Mouse (Mus musculus): ENCODE results near the gene Trim24. TPM values are rescaled to one million over a fixed set of nuclear protein-coding genes. Genes with fewer than 3 reads are reported as not detected.
A peak's percentile ranks its signal among the peaks of the same experiment; 100 is the strongest.
"Not testable (repeated sequence)": the region's sequence is repeated elsewhere in the genome, so short reads cannot be mapped to it uniquely, and the experiment has no call there.

Gene Trim24
- polyA plus RNA-seq (2015; fragmentation: Nextera tagmentation; extraction: Ambion mirVana) = 5.6 and 5.8 TPM in 2 replicates

DNA sequence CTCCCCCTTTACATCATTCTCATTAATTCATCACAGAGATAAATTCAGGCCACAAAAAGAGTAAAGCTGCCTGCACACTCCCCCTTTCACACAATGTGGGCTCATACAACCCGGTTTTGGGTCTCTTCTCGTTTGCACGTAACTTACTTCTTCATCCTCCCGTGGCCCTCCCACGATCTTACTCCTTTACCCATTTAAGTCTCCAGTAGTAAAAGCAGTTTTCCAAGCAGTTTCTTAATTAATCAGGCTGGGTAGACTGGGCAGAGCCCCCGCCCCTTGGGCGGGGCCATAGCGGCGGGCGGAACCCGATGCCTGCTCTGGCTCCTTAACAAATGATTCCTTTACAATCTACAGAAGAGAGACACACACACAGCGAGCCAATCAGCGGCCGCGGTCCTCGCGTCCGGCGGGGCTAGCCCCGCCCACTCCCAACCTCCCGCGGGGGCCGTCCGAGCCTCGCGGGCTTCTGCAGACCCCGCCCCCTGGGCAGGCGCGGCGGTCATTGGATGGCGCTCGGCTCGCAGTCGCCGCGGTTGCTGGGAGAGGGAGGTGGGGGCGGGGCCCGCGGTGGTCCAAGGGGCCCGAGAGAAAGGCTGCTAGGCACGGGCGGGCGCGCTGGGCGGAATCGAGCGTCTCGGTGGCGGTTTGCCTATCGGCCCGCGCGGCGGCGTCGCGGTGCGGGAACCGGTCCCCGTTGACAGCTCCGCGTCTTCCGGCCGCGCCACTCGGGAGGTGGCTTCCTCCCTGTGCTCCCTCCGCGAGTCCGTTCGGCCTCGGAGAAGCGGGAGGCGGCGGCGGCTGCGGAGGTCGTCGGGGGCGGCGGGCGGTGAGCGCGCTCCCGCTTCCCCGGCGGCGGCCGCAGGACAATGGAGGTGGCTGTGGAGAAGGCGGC lies at the start of gene Trim24:
Gene Trim24 (plus strand): TSS at position 567 of the 892 bp plus-strand sequence.
- Histone ChIP-seq H3K27me3 (replicated peaks; ENCODE audit: insufficient read depth, low read length) (no peaks in the 10 kb centered on the region), H3K36me3 (ENCODE audit: insufficient read depth, low read length) (no peaks in the 10 kb centered on the region), H3K4me2 (replicated peaks; ENCODE audit: low read depth, low read length) (peak within 1 kb of the TSS; percentile 82), H3K4me1 (ENCODE audit: insufficient read depth, low read depth, low read length) (no peaks in the 10 kb centered on the region), H3K27ac (ENCODE audit: low read length) (peak within 1 kb of the TSS; percentile 98), H3K9me3 (ENCODE audit: low read length) (peaks cover 9% of the 10 kb centered on the region; the same call in 1 of the 2 replicates), H3K9ac (replicated peaks; ENCODE audit: low read depth) (peak within 1 kb of the TSS; percentile 89), H3K4me3 (ENCODE audit: low read depth, low read length) (peak within 1 kb of the TSS; percentile 96)
- peak; percentile 99 for DNase-seq (ENCODE audit: low spot score)
- peak; percentile 98 for ATAC-seq
- 2% methylated on average over 67 of the region's 89 CpGs for WGBS
- peak; percentile 37 for TF ChIP-seq CTCF (IDR thresholded peaks at IDR 0.05)
- TF ChIP-seq EP300 (IDR thresholded peaks at IDR 0.05) = no peak

DNA sequence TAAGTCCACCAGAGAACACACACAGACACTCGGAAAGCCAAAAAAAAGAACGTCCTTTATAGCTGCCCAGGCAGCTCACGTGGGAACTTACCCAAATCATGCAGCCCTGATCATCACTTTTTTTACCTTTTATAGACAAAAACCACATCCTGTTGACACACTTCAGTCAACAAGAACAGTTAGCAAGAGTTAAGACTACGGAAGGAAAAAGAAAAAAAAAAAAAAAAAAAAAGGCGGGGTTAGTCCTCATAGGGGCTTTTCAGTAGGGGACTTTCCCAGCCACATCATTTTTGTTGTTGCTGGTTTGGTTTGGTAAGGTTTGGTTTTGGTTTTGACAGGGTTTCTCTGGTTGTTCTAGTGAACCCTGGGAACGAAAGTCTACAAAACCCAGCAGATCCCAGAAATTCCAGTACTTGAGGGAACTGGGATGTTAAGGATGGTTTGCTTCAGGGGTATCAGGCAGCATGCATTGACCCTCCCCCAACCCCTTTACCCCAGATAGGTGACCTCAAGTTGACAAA lies 49.0 kb upstream of the Trim24 start:
- H3K9me3 ChIP-seq (ENCODE audit: low read length) = no peaks in the 10 kb centered on the region
- H3K4me3 ChIP-seq (ENCODE audit: low read depth, low read length) = no peak overlapping the region
- ATAC-seq (no peak), DNase-seq (ENCODE audit: low spot score) (no peak)
- H3K27me3 ChIP-seq (replicated peaks; ENCODE audit: insufficient read depth, low read length) = no peaks in the 10 kb centered on the region
- no peak overlapping the region for H3K9ac ChIP-seq (replicated peaks; ENCODE audit: low read depth)
- TF ChIP-seq CTCF (IDR thresholded peaks at IDR 0.05) (no peak), EP300 (IDR thresholded peaks at IDR 0.05) (no peak)
- no peaks in the 10 kb centered on the region for H3K4me1 ChIP-seq (ENCODE audit: insufficient read depth, low read depth, low read length)
- no peaks in the 10 kb centered on the region for H3K36me3 ChIP-seq (ENCODE audit: insufficient read depth, low read length)
- H3K4me2 ChIP-seq (replicated peaks; ENCODE audit: low read depth, low read length) = no peak overlapping the region
- no peak overlapping the region for H3K27ac ChIP-seq (ENCODE audit: low read length)
- 80% methylated on average over 6 of the region's 6 CpGs for WGBS

DNA sequence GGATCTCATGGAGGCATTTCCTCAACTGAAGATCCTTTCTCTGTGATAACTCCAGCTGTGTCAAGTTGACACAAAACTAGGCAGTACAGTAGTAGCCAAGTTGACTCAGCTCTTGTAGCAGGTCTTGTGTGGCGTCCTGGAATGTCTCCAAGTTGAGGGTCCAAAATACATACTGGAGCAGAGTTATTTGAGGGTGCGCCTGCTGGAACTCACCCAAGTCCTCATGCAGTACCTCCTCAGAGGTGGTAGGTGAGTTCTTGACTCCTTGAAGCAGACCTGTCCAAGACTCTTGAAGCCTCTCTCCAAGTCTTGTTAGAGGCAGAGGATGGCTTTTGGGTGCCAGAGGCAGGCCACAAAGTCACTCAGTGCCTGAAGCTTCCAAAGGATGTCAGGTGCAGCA lies 48.2 kb upstream of the Trim24 start:
- WGBS = 61% methylated on average over 2 of the region's 2 CpGs
- ATAC-seq (peak; percentile 94), DNase-seq (ENCODE audit: low spot score) (peak; percentile 86)
- Histone ChIP-seq H3K4me1 (ENCODE audit: insufficient read depth, low read depth, low read length) (no peaks in the 10 kb centered on the region), H3K36me3 (ENCODE audit: insufficient read depth, low read length) (no peaks in the 10 kb centered on the region), H3K4me2 (replicated peaks; ENCODE audit: low read depth, low read length) (no peak overlapping the region), H3K27me3 (replicated peaks; ENCODE audit: insufficient read depth, low read length) (no peaks in the 10 kb centered on the region), H3K9ac (replicated peaks; ENCODE audit: low read depth) (no peak overlapping the region), H3K27ac (ENCODE audit: low read length) (no peak overlapping the region), H3K4me3 (ENCODE audit: low read depth, low read length) (no peak overlapping the region), H3K9me3 (ENCODE audit: low read length) (no peaks in the 10 kb centered on the region)
- TF ChIP-seq CTCF (IDR thresholded peaks at IDR 0.05) (no peak), EP300 (IDR thresholded peaks at IDR 0.05) (peak; percentile 59; the same call in 1 of the 2 replicates)

- H3K36me3 ChIP-seq (ENCODE audit: insufficient read depth, low read length) = no peaks in the 10 kb centered on the region
- TF ChIP-seq EP300 (IDR thresholded peaks at IDR 0.05) (no peak), CTCF (IDR thresholded peaks at IDR 0.05) (no peak)
- no peak overlapping the region for H3K4me3 ChIP-seq (ENCODE audit: low read depth, low read length)
- H3K9ac ChIP-seq (replicated peaks; ENCODE audit: low read depth) = no peak overlapping the region
- ATAC-seq = no peak
- no peaks in the 10 kb centered on the region for H3K9me3 ChIP-seq (ENCODE audit: low read length)
- H3K4me1 ChIP-seq (ENCODE audit: insufficient read depth, low read depth, low read length) = no peaks in the 10 kb centered on the region
- WGBS = 77% methylated on average over 4 of the region's 4 CpGs
- no peaks in the 10 kb centered on the region for H3K27me3 ChIP-seq (replicated peaks; ENCODE audit: insufficient read depth, low read length)
- no peak for DNase-seq (ENCODE audit: low spot score)
- H3K4me2 ChIP-seq (replicated peaks; ENCODE audit: low read depth, low read length) = no peak overlapping the region
- H3K27ac ChIP-seq (ENCODE audit: low read length) = no peak overlapping the region
Observed at GRCm38 (mm10) chr6:37823731-37824130, 46.9 kb upstream of the Trim24 start.

- not testable (repeated sequence) for H3K4me2 ChIP-seq (replicated peaks; ENCODE audit: low read depth, low read length); ATAC-seq; H3K27me3 ChIP-seq (replicated peaks; ENCODE audit: insufficient read depth, low read length); H3K36me3 ChIP-seq (ENCODE audit: insufficient read depth, low read length); H3K27ac ChIP-seq (ENCODE audit: low read length); H3K4me1 ChIP-seq (ENCODE audit: insufficient read depth, low read depth, low read length); H3K9ac ChIP-seq (replicated peaks; ENCODE audit: low read depth); H3K4me3 ChIP-seq (ENCODE audit: low read depth, low read length); DNase-seq (ENCODE audit: low spot score); H3K9me3 ChIP-seq (ENCODE audit: low read length)
- 89% methylated on average over 7 of the region's 7 CpGs for WGBS
Observed at GRCm38 (mm10) chr6:37825331-37826115, 45.1 kb upstream of the Trim24 start.

- no peak for ATAC-seq
- no peak for TF ChIP-seq EP300 (IDR thresholded peaks at IDR 0.05)
- no peak for TF ChIP-seq CTCF (IDR thresholded peaks at IDR 0.05)
- H3K27me3 ChIP-seq (replicated peaks; ENCODE audit: insufficient read depth, low read length) = no peaks in the 10 kb centered on the region
- H3K36me3 ChIP-seq (ENCODE audit: insufficient read depth, low read length) = no peaks in the 10 kb centered on the region
- H3K27ac ChIP-seq (ENCODE audit: low read length) = no peak overlapping the region
- no peak for DNase-seq (ENCODE audit: low spot score)
- no peaks in the 10 kb centered on the region for H3K9me3 ChIP-seq (ENCODE audit: low read length)
- H3K4me2 ChIP-seq (replicated peaks; ENCODE audit: low read depth, low read length) = no peak overlapping the region
- WGBS = 78% methylated on average over 3 of the region's 3 CpGs
- no peak overlapping the region for H3K9ac ChIP-seq (replicated peaks; ENCODE audit: low read depth)
- no peak overlapping the region for H3K4me3 ChIP-seq (ENCODE audit: low read depth, low read length)
- no peaks in the 10 kb centered on the region for H3K4me1 ChIP-seq (ENCODE audit: insufficient read depth, low read depth, low read length)
Observed at GRCm38 (mm10) chr6:37828955-37829354, 41.7 kb upstream of the Trim24 start.
